Mouse (Mus musculus): Measurements from ENCODE around the gene Cyp2b10. TPM values are rescaled to one million over a fixed set of nuclear protein-coding genes. Genes with fewer than 3 reads are reported as not detected.
"Not testable (repeated sequence)": the region's sequence is repeated elsewhere in the genome, so short reads cannot be mapped to it uniquely, and the experiment has no call there.

Gene Cyp2b10
- polyA plus RNA-seq, 1 experiment = not detected

DNA sequence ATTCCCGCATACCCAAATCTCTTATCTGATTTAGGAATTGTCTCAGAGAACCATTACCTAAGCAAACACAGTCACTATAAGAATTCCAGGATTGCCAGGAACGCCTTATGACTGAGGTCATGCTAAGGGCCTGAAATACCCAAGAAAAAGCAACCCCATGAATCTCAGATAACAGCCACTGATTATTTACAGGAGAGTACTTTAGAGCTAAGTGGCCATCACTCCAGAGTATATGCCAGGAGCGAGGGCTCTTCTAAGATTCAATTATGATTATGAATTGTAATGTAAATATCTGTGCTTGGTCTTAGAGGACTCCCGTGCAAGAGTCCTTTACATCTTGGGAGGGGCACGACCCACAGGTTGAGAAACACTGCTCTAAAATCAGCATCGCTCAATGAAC, 10.0 kb downstream of the Cyp2b10 start:
- no peak for DNase-seq (ENCODE audit: extremely low spot score in 1 of 2, low spot score in 1 of 2)

DNA sequence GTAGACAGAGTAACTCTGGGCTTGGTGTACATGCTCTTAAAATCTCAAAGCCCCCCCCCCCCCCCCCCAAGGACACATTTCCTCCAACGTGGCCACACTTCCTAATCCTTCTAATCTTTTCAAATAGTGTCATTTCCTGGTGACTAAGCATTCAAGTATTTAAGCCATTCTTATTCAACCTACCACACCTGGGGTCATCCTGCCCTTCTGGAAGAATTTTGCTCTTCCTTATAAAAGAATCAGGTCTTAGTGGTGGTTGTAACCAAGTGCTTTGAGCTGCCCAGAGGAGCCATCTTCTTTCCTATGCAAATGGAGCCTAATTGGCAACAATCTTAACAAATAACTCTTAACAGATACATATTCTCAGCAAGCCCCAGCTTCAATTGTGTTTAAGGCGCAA, 12.6 kb downstream of the Cyp2b10 start:
- DNase-seq (ENCODE audit: extremely low spot score in 1 of 2, low spot score in 1 of 2) = no peak

DNA sequence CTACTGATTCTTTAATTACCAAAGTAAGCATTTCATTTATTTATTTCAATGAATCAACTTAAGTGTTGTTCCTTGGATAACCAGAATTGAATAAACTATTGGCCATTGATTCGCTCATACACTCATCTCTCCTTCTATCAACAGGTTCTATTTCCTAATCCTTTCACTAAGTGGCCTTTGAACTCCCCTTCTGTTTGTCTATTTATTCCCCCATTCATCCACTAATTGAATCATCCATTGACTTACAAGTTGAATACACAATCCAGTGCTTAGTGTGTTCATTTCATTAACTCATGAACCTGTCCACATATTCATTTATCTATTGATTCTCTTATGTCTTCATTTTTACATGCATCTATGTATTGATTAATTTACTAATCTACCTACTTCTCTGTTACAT, 18.7 kb downstream of the Cyp2b10 start:
- DNase-seq (ENCODE audit: extremely low spot score in 1 of 2, low spot score in 1 of 2) = no peak

DNA sequence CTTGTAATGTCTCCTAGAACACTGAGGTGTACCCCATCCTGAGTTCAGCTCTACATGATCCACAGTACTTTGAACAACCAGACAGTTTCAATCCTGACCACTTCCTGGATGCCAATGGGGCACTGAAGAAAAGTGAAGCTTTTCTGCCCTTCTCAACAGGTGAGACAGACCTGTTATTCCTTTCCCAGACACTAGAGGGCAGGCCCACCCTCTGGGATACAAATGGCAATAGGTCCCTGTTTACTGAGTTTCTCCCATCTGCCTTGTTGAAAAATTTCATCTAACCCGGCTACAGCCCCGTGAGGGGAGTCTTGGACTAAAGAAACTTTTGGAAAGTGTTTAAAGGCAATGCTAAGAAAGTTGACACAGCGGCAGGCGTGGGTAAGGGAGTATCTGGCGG, 19.9 kb downstream of the Cyp2b10 start:
- DNase-seq (ENCODE audit: extremely low spot score in 1 of 2, low spot score in 1 of 2) = not testable (repeated sequence)

DNA sequence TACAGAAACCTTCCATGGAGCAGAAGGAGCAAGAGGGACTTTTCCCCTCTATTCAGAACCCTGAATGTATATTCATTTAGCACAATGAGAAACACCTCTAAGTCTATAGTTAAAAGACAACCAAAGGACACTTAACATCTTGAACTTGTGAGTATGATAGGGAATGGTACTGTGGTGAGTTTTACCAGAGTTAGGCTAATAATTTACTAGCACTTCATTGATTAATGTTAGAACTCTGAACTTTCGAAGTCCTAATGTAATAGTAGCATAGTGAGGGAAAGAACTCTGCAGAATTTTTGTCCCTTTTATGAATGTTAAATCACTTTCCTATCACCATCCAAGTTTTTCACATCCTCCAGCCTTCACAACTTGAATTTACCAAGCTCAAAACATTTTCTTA, 22.0 kb downstream of the Cyp2b10 start:
- no peak for DNase-seq (ENCODE audit: extremely low spot score in 1 of 2, low spot score in 1 of 2)

DNA sequence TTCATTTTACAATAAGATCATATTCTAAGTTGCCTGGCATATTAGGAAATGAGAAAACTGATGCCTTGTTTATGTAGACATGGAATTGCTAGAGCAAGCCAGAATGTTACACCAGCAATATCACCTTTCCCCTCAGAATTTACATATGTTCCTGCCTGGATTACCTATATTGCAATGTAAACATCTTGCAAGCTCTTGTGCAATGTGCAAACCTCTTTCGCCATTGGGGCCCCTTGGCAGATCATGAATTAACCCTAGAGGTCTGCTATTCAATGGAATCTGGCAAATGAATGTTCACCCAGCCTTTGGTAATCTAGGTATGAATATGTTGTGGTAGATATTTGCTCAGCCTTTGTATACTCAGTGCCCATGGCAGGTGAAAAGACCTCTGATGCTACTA, 47.9 kb downstream of the Cyp2b10 start:
- no peak for DNase-seq (ENCODE audit: extremely low spot score in 1 of 2, low spot score in 1 of 2)

Other genes with a start within 250 kb of the Cyp2b10 start
- gene Bckdha, start 238.6 kb upstream of the Cyp2b10 start, polyA plus RNA-seq (2012; rRNA removed) = 67.9 and 71.9 TPM in 2 replicates
- gene Exosc5, start 238.5 kb upstream of the Cyp2b10 start, polyA plus RNA-seq (2012; rRNA removed) = 33.9 TPM in 2 replicates
- gene Tmem91, start 222.5 kb upstream of the Cyp2b10 start, polyA plus RNA-seq (2012; rRNA removed) = 49.8 and 52.0 TPM in 2 replicates
- 54.8 and 62.4 TPM in 2 replicates for gene B9d2, start 216.8 kb upstream of the Cyp2b10 start, polyA plus RNA-seq (2012; rRNA removed)
- gene Tgfb1, start 210.6 kb upstream of the Cyp2b10 start, polyA plus RNA-seq (2012; rRNA removed) = 7.0 and 7.2 TPM in 2 replicates
- gene Ccdc97, start 178.5 kb upstream of the Cyp2b10 start, polyA plus RNA-seq (2012; rRNA removed) = 60.3 and 64.0 TPM in 2 replicates
- gene Hnrnpul1, start 142.9 kb upstream of the Cyp2b10 start, polyA plus RNA-seq (2012; rRNA removed) = 47.2 and 47.7 TPM in 2 replicates
- 32.3 and 34.9 TPM in 2 replicates for gene Axl, start 108.9 kb upstream of the Cyp2b10 start, polyA plus RNA-seq (2012; rRNA removed)
- 3.3 and 3.6 TPM in 2 replicates for gene Cyp2s1, start 80.7 kb upstream of the Cyp2b10 start, polyA plus RNA-seq (2012; rRNA removed)
- gene Cyp2b13, start 163.9 kb downstream of the Cyp2b10 start, polyA plus RNA-seq (2012; rRNA removed) = not detected in 2 replicates